Mouse (Mus musculus): ENCODE data around the gene Spx. TPM values are rescaled to one million over a fixed set of nuclear protein-coding genes. Genes with fewer than 3 reads are reported as not detected.

Gene Spx
- polyA plus RNA-seq, 1 experiment from 2014 or later: not detected

DNA sequence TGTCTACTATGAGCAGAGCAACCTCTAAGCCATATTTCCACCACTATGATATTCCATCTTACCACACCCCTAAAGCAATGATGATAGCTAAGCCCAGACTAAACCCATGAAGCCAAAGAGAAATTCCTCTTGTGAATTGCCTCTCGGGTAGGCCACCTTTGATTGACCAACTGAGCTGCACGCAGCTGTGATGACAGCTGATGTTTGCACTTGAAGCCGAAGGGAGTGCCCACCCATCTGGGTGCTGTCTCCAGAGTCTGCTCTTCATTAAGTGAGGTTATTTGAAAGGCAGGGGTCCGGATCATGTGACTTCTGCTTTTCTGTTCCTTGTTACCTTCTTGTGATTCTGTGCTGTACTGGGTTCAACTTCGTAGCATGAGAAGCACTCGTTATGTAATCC, 49.0 kb downstream of the Spx start:
- Histone ChIP-seq H3K4me3 (ENCODE audit: low read length) (no peak overlapping the region), H3K27me3 (ENCODE audit: control insufficient read depth, insufficient read depth, low read length) (no peaks in the 10 kb centered on the region), H3K9ac (ENCODE audit: low read length) (no peak overlapping the region), H3K27ac (ENCODE audit: low read length) (no peak overlapping the region), H3K36me3 (ENCODE audit: control insufficient read depth, insufficient read depth) (no peaks in the 10 kb centered on the region), H3K4me2 (ENCODE audit: low read depth, low read length) (no peak overlapping the region), H3K4me1 (ENCODE audit: control insufficient read depth, insufficient read depth, low read length) (no peaks in the 10 kb centered on the region), H3K9me3 (replicated peaks; ENCODE audit: control insufficient read depth, low read length) (no peaks in the 10 kb centered on the region)
- 60% methylated on average over 6 of the region's 6 CpGs for whole genome bisulfite sequencing
- ATAC-seq (replicated peaks; ENCODE audit: extremely low read depth, insufficient read depth, low FRiP score): no peak

Other genes with a start within 250 kb of the Spx start
- gene Slco1a6, start 204.9 kb upstream of the Spx start, polyA plus RNA-seq (2015; fragmentation: Nextera tagmentation; extraction: Ambion mirVana): 0.35 and 0.42 TPM in 2 replicates
- 0.19 and 0.58 TPM in 2 replicates for gene Iapp, start 115.0 kb upstream of the Spx start, polyA plus RNA-seq (2015; fragmentation: Nextera tagmentation; extraction: Ambion mirVana)
- gene Slco1a5, start 90.5 kb upstream of the Spx start, polyA plus RNA-seq (2015; fragmentation: Nextera tagmentation; extraction: Ambion mirVana): 0.08 TPM in 1 of 2 replicates, not detected in the other
- gene Pyroxd1, start 67.8 kb upstream of the Spx start, polyA plus RNA-seq (2015; fragmentation: Nextera tagmentation; extraction: Ambion mirVana): 12.6 and 14.2 TPM in 2 replicates
- gene Recql, start 26.4 kb upstream of the Spx start, polyA plus RNA-seq (2015; fragmentation: Nextera tagmentation; extraction: Ambion mirVana): 19.8 and 20.5 TPM in 2 replicates
- gene Golt1b, start 26.2 kb upstream of the Spx start, polyA plus RNA-seq (2015; fragmentation: Nextera tagmentation; extraction: Ambion mirVana): 55.5 and 63.5 TPM in 2 replicates
- gene Gys2, start 59.7 kb downstream of the Spx start, polyA plus RNA-seq (2015; fragmentation: Nextera tagmentation; extraction: Ambion mirVana): 0.11 TPM in 1 of 2 replicates, not detected in the other
- gene Ldhb, start 94.5 kb downstream of the Spx start, polyA plus RNA-seq (2015; fragmentation: Nextera tagmentation; extraction: Ambion mirVana): 1,732 and 1,779 TPM in 2 replicates
- gene Kcnj8, start 158.2 kb downstream of the Spx start, polyA plus RNA-seq (2015; fragmentation: Nextera tagmentation; extraction: Ambion mirVana): 18.7 and 20.9 TPM in 2 replicates

Data from heart, embryonic 16.5 days (tissue).